Mouse (Mus musculus) adrenal gland, adult 18-20 months (tissue): ENCODE results near the gene Rnf10. TPM values are rescaled to one million over a fixed set of nuclear protein-coding genes. Genes with fewer than 3 reads are reported as not detected.
"Not testable (repeated sequence)": the region's sequence is repeated elsewhere in the genome, so short reads cannot be mapped to it uniquely, and the experiment has no call there.

Experiments
- DNase-seq, 2 experiments: peaks; one replicate each; pipeline ENCODE4 v3.0.0; 2021 to 2022; ENCODE audit warnings: low spot score in 2 of 2
- long read RNA-seq, 2 experiments: library from polyadenylated mRNA; stranded (forward); transcript quantifications; one replicate each; pipeline ENCODE4 v2.0.0; 2021
- total RNA-seq, 2 experiments: library from RNA; stranded (reverse); gene quantifications; 1 replicate in 1 of 2; 2 replicates in 1 of 2; pipeline ENCODE4 v1.2.3; 2021

Gene Rnf10
- total RNA-seq, result 100 to 1,000 TPM; 224 to 268 TPM
- long read RNA-seq, experiment 1, transcript Rnf10-201 (17 exons, 3,106 nt), result minor isoform, 46 of 439 reads
- long read RNA-seq, experiment 1, transcript Rnf10-203 (17 exons, 3,476 nt), result minor isoform, 23 of 439 reads
- long read RNA-seq, experiment 1, transcript Rnf10-202 (17 exons, 3,112 nt), result major isoform, 328 of 439 reads
- long read RNA-seq, experiment 1, partial matches to known transcripts, result 5 of 439 reads
- long read RNA-seq, experiment 1, other reads (novel, unspliced or antisense), result 35 of 439 reads
- long read RNA-seq, experiment 2, transcript Rnf10-203 (17 exons, 3,476 nt), result minor isoform, 28 of 490 reads
- long read RNA-seq, experiment 2, transcript Rnf10-202 (17 exons, 3,112 nt), result major isoform, 326 of 490 reads
- long read RNA-seq, experiment 2, transcript Rnf10-210 (1 exons, 2,276 nt), result minor isoform, 5 of 490 reads
- long read RNA-seq, experiment 2, transcript Rnf10-201 (17 exons, 3,106 nt), result minor isoform, 41 of 490 reads
- long read RNA-seq, experiment 2, partial matches to known transcripts, result 63 of 490 reads
- long read RNA-seq, experiment 2, other reads (novel, unspliced or antisense), result 27 of 490 reads

GRCm38 (mm10) chr5:115272812-115273548, at the start of gene Rnf10:
Gene Rnf10, minus strand, starts transcription at chr5:115272898.
- DNase-seq, result peak; percentile 96 to 99

GRCm38 (mm10) chr5:115319004-115319940, 46.6 kb upstream of the Rnf10 start:
- peak; percentile 56 to 69 for DNase-seq

GRCm38 (mm10) chr5:115317645-115318328, 45.1 kb upstream of the Rnf10 start:
- DNase-seq, result no peak

- DNase-seq, result no peak
Measured at GRCm38 (mm10) chr5:115316968-115317644, 44.4 kb upstream of the Rnf10 start.

- DNase-seq, result no peak
Measured at GRCm38 (mm10) chr5:115313668-115313943, 40.9 kb upstream of the Rnf10 start.

- DNase-seq, result no peak
Measured at GRCm38 (mm10) chr5:115312816-115313667, 40.3 kb upstream of the Rnf10 start.

- no peak for DNase-seq
Measured at GRCm38 (mm10) chr5:115312354-115312753, 39.7 kb upstream of the Rnf10 start.

- DNase-seq, result not testable (repeated sequence)
Measured at GRCm38 (mm10) chr5:115302190-115302589, 29.5 kb upstream of the Rnf10 start.

GRCm38 (mm10) chr5:115301615-115302014, 28.9 kb upstream of the Rnf10 start:
- peak in 1 of 2 experiments; percentile 11 for DNase-seq

GRCm38 (mm10) chr5:115300792-115301614, 28.3 kb upstream of the Rnf10 start, which contains the start of gene Dynll1:
Gene Dynll1, minus strand, starts transcription at chr5:115300999.
- DNase-seq, result peak; percentile 100

GRCm38 (mm10) chr5:115300035-115300744, 27.5 kb upstream of the Rnf10 start:
- peak in 1 of 2 experiments; percentile 50 for DNase-seq

GRCm38 (mm10) chr5:115296347-115296746, 23.6 kb upstream of the Rnf10 start:
- no peak for DNase-seq

- no peak for DNase-seq
Measured at GRCm38 (mm10) chr5:115294173-115294572, 21.5 kb upstream of the Rnf10 start.

- no peak for DNase-seq
Measured at GRCm38 (mm10) chr5:115284735-115285134, 12.0 kb upstream of the Rnf10 start.

GRCm38 (mm10) chr5:115280050-115280687, 7.5 kb upstream of the Rnf10 start:
- peak in 1 of 2 experiments; percentile 32 for DNase-seq

GRCm38 (mm10) chr5:115279226-115280049, 6.7 kb upstream of the Rnf10 start, which contains the start of gene Coq5:
Gene Coq5, plus strand, starts transcription at chr5:115279666.
- DNase-seq, result peak; percentile 93 to 94
